Mouse (Mus musculus) ES-Bruce4 (cell line): ENCODE measurements at regions not wholly inside any gene's neighbourhood (a gene's known extent, or its start where the extent isn't known, plus 50 kb on each side); places are given as distances from the start of the nearest gene placed in this dataset.

Experiments
- H3K27ac ChIP-seq: 2 replicates; pipeline ENCODE4 v1.5.1; 2012; ENCODE audit warnings: low read length, inconsistent platforms; ENCODE audit not compliant: insufficient read depth
- H3K27me3 ChIP-seq: 2 replicates; pipeline ENCODE4 v1.6.1; 2012; ENCODE audit warnings: mild to moderate bottlenecking, low read length, inconsistent platforms; ENCODE audit not compliant: control insufficient read depth, poor library complexity, insufficient read depth, severe bottlenecking
- H3K36me3 ChIP-seq: 2 replicates; pipeline ENCODE4 v1.6.1; 2012; ENCODE audit warnings: inconsistent platforms, mild to moderate bottlenecking, low read length, moderate library complexity; ENCODE audit not compliant: control insufficient read depth, poor library complexity, insufficient read depth, severe bottlenecking
- H3K4me1 ChIP-seq: one replicate; pipeline ENCODE4 v1.8.1; 2011; ENCODE audit warnings: low read length; ENCODE audit not compliant: control insufficient read depth, insufficient read depth
- H3K4me3 ChIP-seq: 2 replicates; pipeline ENCODE4 v1.5.1; 2011; ENCODE audit warnings: low read depth, mild to moderate bottlenecking, low read length
- H3K9ac ChIP-seq: 2 replicates; pipeline ENCODE4 v1.6.1; 2012; ENCODE audit warnings: low read depth, mild to moderate bottlenecking, inconsistent platforms; ENCODE audit not compliant: poor library complexity, severe bottlenecking
- H3K9me3 ChIP-seq: replicated peaks from 2 replicates; pipeline ENCODE4 v1.6.1; 2012; ENCODE audit warnings: mild to moderate bottlenecking, low read length, inconsistent platforms; ENCODE audit not compliant: control insufficient read depth, poor library complexity, insufficient read depth, severe bottlenecking
- CTCF ChIP-seq: IDR thresholded peaks from one replicate; pipeline ENCODE4 v1.8.1; 2011; ENCODE audit warnings: low read depth, low read length
- EP300 ChIP-seq: IDR thresholded peaks from 2 replicates; pipeline ENCODE4 v1.6.1; 2011; ENCODE audit warnings: low read depth, low read length; ENCODE audit not compliant: insufficient read depth
- POLR2A ChIP-seq: IDR thresholded peaks from one replicate; pipeline ENCODE4 v1.8.1; 2011; ENCODE audit warnings: low read length; ENCODE audit not compliant: insufficient read depth

DNA sequence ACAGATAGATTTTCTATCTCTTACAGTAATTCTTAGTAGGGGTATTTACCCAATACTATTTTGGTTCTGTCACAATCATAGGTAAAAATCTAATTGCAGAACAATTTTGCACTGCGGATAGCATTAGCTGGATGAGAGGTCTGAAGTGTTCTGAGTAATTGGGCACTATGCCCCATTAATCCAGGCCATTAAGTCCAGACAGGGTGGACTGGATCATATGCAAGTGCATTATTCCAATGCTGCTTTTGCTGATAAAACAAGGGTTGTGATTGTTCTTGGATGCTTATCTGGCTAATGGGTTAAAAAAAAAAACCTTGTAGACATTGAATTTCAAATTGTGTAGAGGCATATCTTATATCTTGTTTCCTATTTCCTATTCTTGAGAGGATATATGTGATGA, 1732.6 kb upstream of the Gm6569 start:
- Histone ChIP-seq H3K27me3 (no peaks in the 10 kb centered on the region), H3K4me3 (no peak overlapping the region), H3K27ac (no peak overlapping the region), H3K4me1 (no peaks in the 10 kb centered on the region), H3K9me3 (no peaks in the 10 kb centered on the region), H3K36me3 (no peaks in the 10 kb centered on the region), H3K9ac (no peak overlapping the region)
- TF ChIP-seq POLR2A (no peak), EP300 (no peak), CTCF (no peak)

DNA sequence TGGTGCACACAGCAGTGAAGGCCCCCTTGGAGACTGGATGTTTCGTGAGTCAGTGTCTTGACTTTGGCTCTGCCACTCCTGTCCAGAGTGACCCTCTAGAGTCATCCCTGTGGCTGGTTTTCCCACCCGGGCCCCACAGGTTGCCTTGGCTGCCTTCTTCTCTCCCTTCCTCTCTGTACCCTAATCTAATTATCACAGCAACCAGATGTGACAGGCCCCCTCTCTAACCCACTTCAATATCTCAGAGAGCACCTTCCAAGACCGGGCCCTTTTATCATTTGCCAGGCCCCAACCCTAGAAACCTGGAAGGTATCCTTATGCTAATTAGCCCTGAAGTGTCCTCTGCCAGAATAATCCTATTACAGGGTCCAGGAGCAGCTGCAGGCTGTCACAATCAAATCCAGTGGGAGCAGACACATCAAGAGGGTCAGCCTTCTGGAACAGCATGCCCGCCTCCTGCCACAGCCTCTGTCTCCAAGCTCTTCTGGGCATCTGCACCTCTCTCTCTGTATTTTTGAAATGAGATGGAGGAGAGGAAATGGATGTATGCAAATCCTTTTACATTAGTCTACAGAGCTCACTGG, 1728.4 kb upstream of the Gm6569 start:
- H3K9ac ChIP-seq: no peak overlapping the region
- H3K27me3 ChIP-seq: no peaks in the 10 kb centered on the region
- TF ChIP-seq POLR2A: no peak
- no peak for TF ChIP-seq CTCF
- TF ChIP-seq EP300: no peak
- no peaks in the 10 kb centered on the region for H3K4me1 ChIP-seq
- H3K27ac ChIP-seq: no peak overlapping the region
- no peaks in the 10 kb centered on the region for H3K36me3 ChIP-seq
- no peak overlapping the region for H3K4me3 ChIP-seq
- no peaks in the 10 kb centered on the region for H3K9me3 ChIP-seq

DNA sequence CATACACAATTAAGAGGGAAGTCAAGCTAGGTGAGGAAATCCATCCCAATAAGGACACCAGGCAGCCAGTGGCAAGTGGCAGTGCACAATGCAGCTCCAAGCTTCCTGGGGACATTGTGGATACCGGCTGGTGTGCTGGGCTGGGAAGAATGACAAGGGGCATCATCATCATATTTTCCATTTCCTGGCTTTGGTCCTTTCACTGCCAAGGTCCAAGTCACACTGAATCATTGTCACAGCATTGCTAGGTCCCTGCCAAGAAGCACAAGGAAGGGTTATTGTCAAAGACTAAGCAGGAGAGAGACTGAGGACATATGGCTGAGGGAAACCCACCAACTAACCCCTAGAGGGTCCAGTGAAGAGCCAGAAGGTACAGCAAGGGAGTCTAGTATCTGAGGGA, 1723.8 kb upstream of the Gm6569 start:
- no peaks in the 10 kb centered on the region for H3K4me1 ChIP-seq
- TF ChIP-seq CTCF: no peak
- TF ChIP-seq POLR2A: no peak
- TF ChIP-seq EP300: no peak
- H3K9ac ChIP-seq: no peak overlapping the region
- H3K4me3 ChIP-seq: no peak overlapping the region
- no peaks in the 10 kb centered on the region for H3K9me3 ChIP-seq
- no peaks in the 10 kb centered on the region for H3K27me3 ChIP-seq
- no peak overlapping the region for H3K27ac ChIP-seq
- no peaks in the 10 kb centered on the region for H3K36me3 ChIP-seq

DNA sequence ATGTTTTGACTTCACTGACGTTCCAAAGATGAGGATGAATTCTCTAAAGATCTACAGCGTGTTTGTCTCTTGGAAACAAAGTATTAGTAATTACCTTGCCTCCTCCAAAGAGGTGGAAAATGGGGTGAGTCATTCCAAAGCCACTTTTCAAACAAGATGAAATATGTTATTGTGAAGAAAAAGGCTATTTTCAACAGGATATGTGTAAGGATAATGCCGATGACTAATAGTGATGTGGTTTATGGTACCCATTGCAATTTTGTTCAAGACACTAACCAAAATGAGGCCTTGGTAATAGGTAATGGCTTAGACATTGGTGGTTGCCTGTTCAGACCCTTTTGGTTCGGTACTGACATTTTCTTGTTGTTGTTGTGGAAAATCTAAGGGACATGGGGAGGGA, 1717.6 kb upstream of the Gm6569 start:
- Histone ChIP-seq H3K9me3 (no peaks in the 10 kb centered on the region), H3K4me3 (no peak overlapping the region), H3K36me3 (no peaks in the 10 kb centered on the region), H3K4me1 (no peaks in the 10 kb centered on the region), H3K9ac (no peak overlapping the region), H3K27ac (no peak overlapping the region), H3K27me3 (no peaks in the 10 kb centered on the region)
- TF ChIP-seq CTCF (no peak), EP300 (no peak), POLR2A (no peak)

DNA sequence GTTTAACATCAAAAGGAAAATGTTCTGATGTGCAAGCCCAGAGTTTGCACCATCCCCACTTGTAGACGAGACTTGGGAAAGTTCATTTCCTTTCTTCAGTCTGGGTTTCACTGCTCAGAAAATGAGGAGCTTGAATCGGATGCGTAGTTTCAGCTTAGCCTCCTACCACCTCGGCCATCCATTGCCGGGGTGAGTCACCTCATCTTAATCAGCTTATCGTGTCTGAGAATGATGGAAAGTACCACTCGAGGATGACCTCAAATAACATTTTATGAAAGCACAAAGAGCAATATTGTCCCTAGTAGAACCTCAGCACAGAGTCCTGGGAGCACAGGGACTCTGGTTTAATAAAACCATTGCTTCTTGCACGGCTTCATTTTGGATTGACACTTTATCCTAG, 1700.1 kb upstream of the Gm6569 start:
- TF ChIP-seq POLR2A: no peak
- TF ChIP-seq EP300: no peak
- TF ChIP-seq CTCF: no peak
- Histone ChIP-seq H3K27me3 (no peaks in the 10 kb centered on the region), H3K9ac (no peak overlapping the region), H3K4me3 (no peak overlapping the region), H3K4me1 (no peaks in the 10 kb centered on the region), H3K27ac (no peak overlapping the region), H3K9me3 (no peaks in the 10 kb centered on the region), H3K36me3 (no peaks in the 10 kb centered on the region)

DNA sequence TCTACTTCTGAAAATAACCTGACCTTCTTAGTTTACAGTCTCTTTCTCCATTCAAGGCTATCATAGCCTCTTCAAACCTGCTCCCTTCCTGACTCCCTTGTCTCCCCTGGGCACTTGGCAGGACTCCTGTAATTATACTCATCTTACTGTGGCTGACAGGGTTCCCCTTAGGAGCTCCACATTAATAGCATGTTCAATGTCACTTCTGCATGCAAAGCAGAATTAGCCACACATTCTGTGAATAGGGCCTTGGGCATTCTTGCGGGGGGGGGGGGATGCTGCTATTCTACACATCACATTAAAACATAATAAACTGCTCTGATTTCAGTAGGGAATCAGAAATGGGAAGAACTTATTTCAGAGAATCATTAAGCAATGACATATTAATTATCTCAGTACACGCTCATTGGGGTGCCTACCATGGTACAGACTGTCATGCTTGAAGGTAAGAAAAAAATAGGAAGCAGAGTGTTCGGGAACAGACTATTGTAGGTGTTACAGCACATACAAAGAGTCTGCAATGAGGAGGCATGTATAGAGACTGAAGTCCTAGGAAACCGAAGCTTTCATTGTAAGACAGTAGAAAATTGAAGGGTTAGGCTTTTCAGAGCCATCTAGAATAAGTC, 1698.3 kb upstream of the Gm6569 start:
- no peak for TF ChIP-seq POLR2A
- TF ChIP-seq EP300: no peak
- no peak for TF ChIP-seq CTCF
- H3K9me3 ChIP-seq: no peaks in the 10 kb centered on the region
- no peaks in the 10 kb centered on the region for H3K4me1 ChIP-seq
- H3K4me3 ChIP-seq: no peak overlapping the region
- H3K9ac ChIP-seq: no peak overlapping the region
- H3K36me3 ChIP-seq: no peaks in the 10 kb centered on the region
- H3K27me3 ChIP-seq: no peaks in the 10 kb centered on the region
- H3K27ac ChIP-seq: no peak overlapping the region
